Mouse (Mus musculus): ENCODE data around the gene Sema5a.

Sema5a gene

GRCm38 (mm10) chr15:32460238-32460637, 215.6 kb downstream of the Sema5a start:
- no peak for DNase-seq

GRCm38 (mm10) chr15:32471480-32472050, 227.0 kb downstream of the Sema5a start:
- no peak for DNase-seq

GRCm38 (mm10) chr15:32480747-32481146, 236.1 kb downstream of the Sema5a start:
- no peak for DNase-seq

GRCm38 (mm10) chr15:32485064-32485964, 240.7 kb downstream of the Sema5a start:
- no peak for DNase-seq

- no peak for DNase-seq
Measured at GRCm38 (mm10) chr15:32487968-32488367, 243.4 kb downstream of the Sema5a start.

- DNase-seq: no peak
Measured at GRCm38 (mm10) chr15:32494219-32494618, 249.6 kb downstream of the Sema5a start.

GRCm38 (mm10) chr15:32494899-32495298, 250.3 kb downstream of the Sema5a start:
- no peak for DNase-seq

GRCm38 (mm10) chr15:32496880-32497279, 252.3 kb downstream of the Sema5a start:
- no peak for DNase-seq

GRCm38 (mm10) chr15:32505941-32506340, 261.3 kb downstream of the Sema5a start:
- DNase-seq: no peak

GRCm38 (mm10) chr15:32508282-32508681, 263.7 kb downstream of the Sema5a start:
- DNase-seq: no peak

- DNase-seq: no peak
Measured at GRCm38 (mm10) chr15:32514877-32515276, 270.3 kb downstream of the Sema5a start.

- DNase-seq: no peak
Measured at GRCm38 (mm10) chr15:32517954-32518353, 273.3 kb downstream of the Sema5a start.

- no peak for DNase-seq
Measured at GRCm38 (mm10) chr15:32532539-32532938, 287.9 kb downstream of the Sema5a start.

GRCm38 (mm10) chr15:32533541-32534080, 289.0 kb downstream of the Sema5a start:
- no peak for DNase-seq

- no peak for DNase-seq
Measured at GRCm38 (mm10) chr15:32536755-32537503, 292.3 kb downstream of the Sema5a start.

- DNase-seq: no peak
Measured at GRCm38 (mm10) chr15:32537504-32537792, 292.8 kb downstream of the Sema5a start.

- DNase-seq: no peak
Measured at GRCm38 (mm10) chr15:32538092-32538491, 293.5 kb downstream of the Sema5a start.

- no peak for DNase-seq
Measured at GRCm38 (mm10) chr15:32542746-32543145, 298.1 kb downstream of the Sema5a start.

- no peak for DNase-seq
Measured at GRCm38 (mm10) chr15:32543181-32543580, 298.6 kb downstream of the Sema5a start.

GRCm38 (mm10) chr15:32545455-32545854, 300.8 kb downstream of the Sema5a start:
- DNase-seq: no peak

GRCm38 (mm10) chr15:32546746-32547145, 302.1 kb downstream of the Sema5a start:
- DNase-seq: no peak

GRCm38 (mm10) chr15:32558925-32559324, 314.3 kb downstream of the Sema5a start:
- DNase-seq: peak; percentile 33

- peak; percentile 9 for DNase-seq
Measured at GRCm38 (mm10) chr15:32562600-32562999, 318.0 kb downstream of the Sema5a start.

Measured in kidney, adult 11 months (tissue).